Mouse (Mus musculus): ENCODE measurements at regions not wholly inside any gene's neighbourhood (a gene's known extent, or its start where the extent isn't known, plus 50 kb on each side); places are given as distances from the start of the nearest gene placed in this dataset.
A peak's percentile ranks its signal among the peaks of the same experiment; 100 is the strongest.

DNA sequence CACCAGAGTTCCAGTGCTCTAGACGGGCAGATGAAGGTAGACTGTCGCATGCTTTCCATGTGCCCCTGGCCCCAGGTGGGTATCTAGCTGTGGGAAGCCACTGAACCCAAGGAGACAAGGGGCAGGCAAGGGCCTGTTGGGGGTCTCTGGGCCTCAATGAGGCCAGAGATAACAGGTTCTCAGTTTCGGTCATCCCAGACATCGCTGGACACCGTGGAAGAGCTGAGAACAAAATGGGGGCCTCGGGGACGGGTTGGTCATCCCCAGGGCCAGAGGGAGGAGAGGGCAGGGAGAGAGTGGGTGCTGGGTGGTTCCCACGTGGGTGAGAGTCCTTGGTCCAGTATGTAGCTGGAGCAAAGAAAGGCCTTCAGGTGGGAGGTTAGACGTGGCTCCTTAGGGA is 307.2 kb downstream of the Zfp804a start:
- DNase-seq (ENCODE audit: low spot score in 2 of 2) = no peak

DNA sequence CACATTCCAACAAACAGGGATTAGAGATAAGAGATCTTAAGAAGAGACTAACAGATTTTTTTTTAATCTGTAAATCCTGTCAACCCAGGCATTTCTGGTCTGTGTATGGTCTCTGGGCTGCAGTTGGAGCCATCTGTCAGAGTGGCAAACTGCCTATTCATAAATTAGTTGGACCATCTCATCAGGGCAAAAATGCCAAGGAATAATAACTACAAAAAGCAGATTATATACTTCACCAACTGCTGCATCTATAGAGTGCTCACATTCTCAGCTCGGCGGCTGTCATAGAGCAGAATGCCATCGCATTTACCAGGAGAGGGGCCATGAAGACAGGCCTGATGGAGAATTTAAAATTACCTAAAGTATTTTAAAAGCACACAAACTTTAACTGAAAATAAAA is 320.1 kb downstream of the Zfp804a start:
- no peak for DNase-seq (ENCODE audit: low spot score in 2 of 2)

DNA sequence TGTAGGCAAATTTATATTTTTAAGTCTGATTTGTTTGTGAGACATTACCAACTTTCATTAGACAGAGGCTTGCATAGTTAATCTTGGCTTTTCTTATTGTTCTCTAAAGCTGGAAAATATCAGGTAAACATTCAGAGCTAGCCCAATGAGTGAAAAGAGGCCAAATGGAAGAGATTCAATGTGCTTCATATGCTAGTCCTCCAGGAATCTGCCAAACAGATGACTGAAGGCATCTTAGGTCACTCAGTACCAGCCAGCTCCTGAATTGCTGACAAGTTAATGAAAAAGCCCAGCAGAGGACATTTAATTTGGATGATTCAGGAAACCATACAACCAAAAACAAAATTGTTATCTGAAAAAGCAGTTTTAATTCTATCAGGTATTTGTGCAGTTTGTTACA is 325.5 kb downstream of the Zfp804a start:
- no peak for DNase-seq (ENCODE audit: low spot score in 2 of 2)

DNA sequence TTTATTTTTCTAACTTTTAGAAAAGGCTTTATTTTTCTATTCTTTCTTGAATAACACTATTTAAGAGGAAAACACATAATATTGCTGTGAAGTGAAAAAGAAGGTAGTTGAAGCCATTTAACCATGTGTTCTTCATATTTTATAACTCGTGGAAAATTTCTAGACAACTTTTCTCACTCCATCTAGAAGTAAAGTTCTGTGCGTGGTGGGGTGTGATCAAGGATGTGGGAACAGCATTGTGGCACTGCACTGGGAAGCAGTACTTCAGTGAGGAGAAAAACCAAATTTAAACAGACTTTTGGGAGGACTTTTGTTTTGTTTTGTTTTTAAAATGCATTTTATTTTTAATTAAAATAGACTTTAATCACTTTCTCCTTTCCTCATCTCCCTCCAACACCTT is 332.1 kb downstream of the Zfp804a start:
- peak in 1 of 2 experiments; percentile 14 for DNase-seq (ENCODE audit: low spot score in 2 of 2)

DNA sequence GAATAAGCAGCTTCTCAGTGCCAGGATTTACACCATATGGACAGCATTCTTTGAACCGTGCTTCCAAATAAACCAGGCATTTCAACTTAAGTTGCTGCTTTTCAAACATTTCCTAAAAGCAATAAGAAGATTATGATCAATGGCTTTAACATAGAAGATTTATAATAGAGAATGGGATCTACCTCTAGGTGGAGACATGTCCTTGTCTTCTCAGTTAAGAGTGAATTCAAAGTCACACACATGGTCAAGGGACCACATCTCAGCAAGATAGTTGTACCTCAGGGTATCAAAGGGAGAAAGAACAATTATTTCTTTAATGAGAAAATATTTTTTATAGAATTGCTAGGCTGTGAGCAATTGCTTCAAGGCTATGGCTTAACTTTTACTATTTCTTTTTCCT is 334.7 kb downstream of the Zfp804a start:
- DNase-seq (ENCODE audit: low spot score in 2 of 2) = no peak

DNA sequence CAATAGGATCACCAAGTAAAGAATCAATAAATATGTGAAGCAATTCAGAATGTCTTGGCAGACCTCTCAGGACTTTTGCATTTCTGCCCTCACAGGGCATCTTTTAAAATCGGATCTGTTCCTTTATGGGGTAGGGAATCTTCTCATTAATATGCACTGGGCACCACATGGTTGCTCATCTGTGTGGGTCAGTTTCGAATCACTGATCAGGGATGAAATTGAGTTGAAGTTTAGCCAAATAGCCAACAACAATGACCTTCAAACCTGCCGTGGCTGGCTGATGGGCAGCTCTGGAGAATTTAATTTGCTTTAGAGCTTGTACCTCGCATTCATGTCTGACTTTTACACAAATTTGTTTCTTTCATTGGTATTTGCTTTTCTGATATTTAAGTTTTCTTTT is 342.4 kb downstream of the Zfp804a start:
- DNase-seq (ENCODE audit: low spot score in 2 of 2) = no peak

DNA sequence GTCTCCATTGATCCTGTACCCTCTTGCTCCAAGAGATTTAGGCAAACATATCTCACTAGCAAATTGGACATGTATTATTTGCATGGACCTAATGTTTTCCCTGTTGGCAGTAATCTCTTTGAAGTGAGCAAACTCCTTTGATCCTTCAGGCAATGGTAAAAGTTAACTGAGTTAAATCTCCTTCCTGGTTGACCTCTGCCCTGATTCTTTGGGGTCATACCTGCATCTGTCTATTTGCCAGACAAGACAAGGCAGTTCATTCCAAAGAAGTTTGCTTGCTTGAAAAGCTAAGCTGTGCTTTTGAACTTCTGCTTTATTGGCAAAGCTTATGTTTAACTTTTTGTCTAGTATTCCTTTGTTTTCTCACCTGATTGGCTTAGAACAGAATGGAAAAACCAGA is 392.7 kb downstream of the Zfp804a start:
- DNase-seq (ENCODE audit: low spot score in 2 of 2) = no peak

DNA sequence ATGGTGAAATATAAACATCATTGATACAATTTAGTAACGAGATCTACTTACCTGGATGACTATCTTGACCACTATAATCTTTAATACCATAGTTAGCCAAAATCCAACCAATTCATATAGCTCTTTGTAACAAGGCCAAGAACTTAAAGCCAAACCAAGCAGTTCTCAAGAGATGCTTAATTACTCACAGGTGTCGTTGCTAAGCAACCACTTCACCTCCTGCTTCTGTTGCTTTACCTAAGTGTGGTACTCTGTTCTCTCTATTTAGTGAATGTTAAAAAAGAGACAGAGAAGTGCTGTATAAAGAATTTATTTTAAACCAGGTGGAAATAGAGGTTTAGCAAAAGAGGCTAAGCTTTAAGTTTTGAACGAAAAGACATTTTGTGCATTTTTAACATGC is 402.7 kb downstream of the Zfp804a start:
- no peak for DNase-seq (ENCODE audit: low spot score in 2 of 2)

All from frontal cortex, postnatal 36 days (tissue).